Mouse (Mus musculus) midbrain, embryonic 15.5 days (tissue): Measurements from ENCODE around the gene Gm20696. TPM values are rescaled to one million over a fixed set of nuclear protein-coding genes. Genes with fewer than 3 reads are reported as not detected.

Source experiments
- ATAC-seq: fragments of 200-750 bp; cut with Nextera tagmentation; replicated peaks from 2 replicates; pipeline ENCODE4 v1.8.0; 2017; ENCODE audit warnings: moderate TSS enrichment
- H3K27ac ChIP-seq: fragments of 300-500 bp; sonication (generic); 2 replicates; pipeline ENCODE4 v1.5.1; 2015; ENCODE audit warnings: mild to moderate bottlenecking, inconsistent platforms
- H3K27me3 ChIP-seq: fragments of 300-500 bp; sonication (generic); replicated peaks from 2 replicates; pipeline ENCODE4 v1.6.1; 2015; ENCODE audit warnings: inconsistent platforms
- H3K36me3 ChIP-seq: fragments of 300-500 bp; sonication (generic); replicated peaks from 2 replicates; pipeline ENCODE4 v1.6.1; 2015; ENCODE audit warnings: inconsistent platforms
- H3K4me1 ChIP-seq: fragments of 300-500 bp; sonication (generic); 2 replicates; pipeline ENCODE4 v1.6.1; 2015; ENCODE audit warnings: inconsistent platforms
- H3K4me2 ChIP-seq: fragments of 300-500 bp; sonication (generic); 2 replicates; pipeline ENCODE4 v1.6.1; 2015; ENCODE audit warnings: inconsistent platforms, mild to moderate bottlenecking, moderate library complexity
- H3K4me3 ChIP-seq: fragments of 300-500 bp; sonication (generic); 2 replicates; pipeline ENCODE4 v1.5.1; 2015; ENCODE audit warnings: mild to moderate bottlenecking, inconsistent platforms
- H3K9ac ChIP-seq: fragments of 300-500 bp; sonication (generic); 2 replicates; pipeline ENCODE4 v1.6.1; 2015; ENCODE audit warnings: mild to moderate bottlenecking, inconsistent platforms
- H3K9me3 ChIP-seq: fragments of 300-500 bp; sonication (generic); 2 replicates; pipeline ENCODE4 v1.6.1; 2016; ENCODE audit warnings: inconsistent platforms
- WGBS: fragments of 180-500 bp; shearing (Covaris S2); methylation state at CpG from one replicate; pipeline ENCODE4 v1.1.7; 2015; ENCODE audit warnings: mixed read lengths; 5-methylcytosine and 5-hydroxymethylcytosine counted together
- polyA plus RNA-seq: library from polyadenylated mRNA; unstranded; fragments of >200 nt; fragmentation: Nextera tagmentation; extraction: Ambion mirVana; gene quantifications from 2 replicates; pipeline ENCODE4 v1.2.1, GENCODE M21; 2015

Gene Gm20696
- polyA plus RNA-seq, 1 experiment from 2014 or later: 2.9 TPM

DNA sequence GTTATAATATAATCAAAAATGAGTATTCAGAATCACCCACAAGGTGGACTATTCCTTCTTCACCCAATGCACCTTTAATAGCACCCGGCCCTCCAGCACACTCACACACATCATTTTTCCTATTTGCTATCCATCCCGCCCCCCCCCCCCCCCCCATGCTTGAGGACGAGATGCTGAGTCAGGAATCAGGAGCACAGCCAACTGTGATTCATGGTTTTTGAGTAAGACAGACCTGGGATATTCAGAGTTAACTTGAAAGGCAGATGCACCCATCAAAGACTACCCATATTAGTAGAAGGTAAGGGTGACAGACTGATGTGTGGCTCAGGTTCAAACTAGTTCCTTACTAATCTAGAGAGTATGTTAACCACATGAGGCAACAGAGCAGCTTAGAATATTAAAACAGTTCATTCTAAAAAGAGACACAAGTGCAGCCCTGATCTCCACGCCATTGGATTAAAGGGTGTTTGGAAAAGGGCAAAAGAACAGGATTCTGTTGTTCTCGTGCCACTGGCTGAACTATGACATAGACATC lies 417.0 kb downstream of the Gm20696 start:
- no peak overlapping the region for H3K9ac ChIP-seq
- no peaks in the 10 kb centered on the region for H3K9me3 ChIP-seq

DNA sequence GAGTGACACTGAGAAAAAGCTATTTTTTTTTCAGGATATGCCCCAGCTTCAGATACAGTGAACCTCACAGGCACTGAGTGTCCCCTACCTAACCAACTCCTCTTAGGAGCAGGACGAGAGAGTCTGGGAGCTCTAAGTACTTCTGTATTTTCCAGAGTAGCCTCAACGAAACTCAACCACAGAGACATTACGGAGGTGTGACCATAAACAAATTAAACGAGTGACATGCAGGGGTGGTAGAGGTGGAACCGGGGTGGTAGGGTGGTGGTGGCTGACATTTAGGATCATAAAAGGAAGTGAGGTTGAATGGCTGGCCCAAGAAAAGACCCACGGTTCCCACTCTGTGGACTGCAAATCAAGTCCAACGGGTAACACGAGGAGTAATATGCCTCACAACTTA lies 418.2 kb downstream of the Gm20696 start:
- no peak overlapping the region for H3K9ac ChIP-seq
- no peak overlapping the region for H3K4me3 ChIP-seq
- no peaks in the 10 kb centered on the region for H3K36me3 ChIP-seq
- no peak overlapping the region for H3K4me2 ChIP-seq
- ATAC-seq: no peak
- H3K27ac ChIP-seq: no peak overlapping the region
- no peaks in the 10 kb centered on the region for H3K9me3 ChIP-seq
- no peaks in the 10 kb centered on the region for H3K4me1 ChIP-seq
- H3K27me3 ChIP-seq: no peaks in the 10 kb centered on the region
- WGBS: 95% methylated on average over 8 of the region's 8 CpGs

More for the DNA sequence above, 417.0 kb downstream of the Gm20696 start:
- no peak overlapping the region for H3K27ac ChIP-seq
- WGBS: 63% methylated on average over 5 of the region's 5 CpGs
- no peak overlapping the region for H3K4me3 ChIP-seq
- H3K36me3 ChIP-seq: no peaks in the 10 kb centered on the region
- H3K27me3 ChIP-seq: no peaks in the 10 kb centered on the region
- ATAC-seq: no peak
- no peaks in the 10 kb centered on the region for H3K4me1 ChIP-seq
- H3K4me2 ChIP-seq: no peak overlapping the region

DNA sequence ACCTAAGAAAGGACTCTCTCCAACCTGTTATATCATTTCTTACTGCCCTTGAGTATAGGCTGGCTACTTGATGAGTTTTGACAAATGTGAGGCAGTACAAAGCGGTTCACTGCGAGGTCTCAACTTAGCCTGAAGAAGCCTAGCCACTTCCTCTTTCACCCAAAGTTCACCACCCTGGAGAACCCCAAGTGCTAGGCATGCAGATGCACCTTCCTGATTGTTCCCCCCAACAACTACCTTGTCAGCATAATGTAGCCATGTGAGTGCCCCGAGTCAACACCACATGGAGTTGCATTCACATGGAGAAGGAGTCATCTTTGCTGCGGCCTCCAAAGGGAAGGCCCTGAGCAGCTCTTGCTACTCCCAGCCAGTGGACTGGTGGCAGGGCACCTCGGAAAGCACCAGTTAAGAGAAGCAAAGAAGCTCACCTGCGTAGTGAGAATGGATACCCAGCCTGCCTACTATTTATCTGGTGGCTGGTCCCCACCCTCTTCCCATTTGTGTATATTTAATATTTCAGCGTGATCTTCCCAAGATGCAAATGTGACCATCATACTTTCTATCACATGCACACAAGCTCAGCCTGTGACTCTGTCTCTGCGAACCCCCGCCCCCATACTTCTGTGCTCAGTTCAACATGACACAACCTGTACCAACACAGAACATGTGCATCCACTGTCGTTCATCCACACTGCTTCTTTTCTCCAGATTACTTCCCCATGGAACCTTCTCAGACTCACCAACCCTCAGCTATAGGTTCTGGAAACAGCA lies 424.8 kb downstream of the Gm20696 start:
- Histone ChIP-seq H3K4me1 (no peaks in the 10 kb centered on the region), H3K9ac (no peak overlapping the region), H3K36me3 (no peaks in the 10 kb centered on the region), H3K4me2 (no peak overlapping the region), H3K9me3 (no peaks in the 10 kb centered on the region), H3K27me3 (no peaks in the 10 kb centered on the region), H3K4me3 (no peak overlapping the region), H3K27ac (no peak overlapping the region)
- 96% methylated on average over 10 of the region's 10 CpGs for WGBS
- no peak for ATAC-seq

GRCm38 (mm10) chr6:99240764-99241163 lies 425.8 kb downstream of the Gm20696 start:
- Histone ChIP-seq H3K4me1 (no peaks in the 10 kb centered on the region), H3K4me3 (no peak overlapping the region), H3K9me3 (no peaks in the 10 kb centered on the region), H3K27me3 (no peaks in the 10 kb centered on the region), H3K4me2 (no peak overlapping the region), H3K9ac (no peak overlapping the region), H3K27ac (no peak overlapping the region), H3K36me3 (no peaks in the 10 kb centered on the region)
- no peak for ATAC-seq

DNA sequence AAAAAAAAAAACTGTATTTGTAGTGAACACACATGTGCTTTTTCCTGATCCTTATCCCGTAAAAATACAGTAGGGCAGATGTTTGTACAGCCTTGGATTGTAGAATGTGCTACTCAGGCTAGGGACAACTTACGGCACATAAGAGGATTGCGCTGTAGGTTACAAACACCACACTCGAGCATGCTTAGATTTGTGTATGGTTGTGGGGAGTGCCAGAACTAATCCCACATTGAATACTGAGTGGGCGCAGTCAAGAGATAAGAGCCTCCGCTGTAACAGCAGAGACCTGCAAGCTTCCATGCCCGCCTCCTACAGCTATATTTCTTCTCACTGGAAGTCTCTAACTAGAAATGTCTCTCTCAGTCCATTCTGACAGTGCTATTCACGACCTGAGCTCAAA lies 431.0 kb downstream of the Gm20696 start:
- Histone ChIP-seq H3K4me2 (no peak overlapping the region), H3K9ac (no peak overlapping the region), H3K27ac (no peak overlapping the region), H3K27me3 (no peaks in the 10 kb centered on the region), H3K9me3 (no peaks in the 10 kb centered on the region), H3K36me3 (no peaks in the 10 kb centered on the region), H3K4me1 (peaks cover 9% of the 10 kb centered on the region), H3K4me3 (no peak overlapping the region)
- WGBS: 72% methylated on average over 8 of the region's 8 CpGs
- ATAC-seq: no peak

GRCm38 (mm10) chr6:99233411-99233810 lies 433.2 kb downstream of the Gm20696 start:
- Histone ChIP-seq H3K4me2 (no peak overlapping the region), H3K4me3 (no peak overlapping the region), H3K9ac (no peak overlapping the region), H3K36me3 (no peaks in the 10 kb centered on the region), H3K27me3 (no peaks in the 10 kb centered on the region), H3K4me1 (peaks cover 9% of the 10 kb centered on the region), H3K27ac (no peak overlapping the region; the same call in 1 of the 2 replicates), H3K9me3 (no peaks in the 10 kb centered on the region)
- ATAC-seq: no peak
- 49% methylated on average over 10 of the region's 10 CpGs for WGBS

DNA sequence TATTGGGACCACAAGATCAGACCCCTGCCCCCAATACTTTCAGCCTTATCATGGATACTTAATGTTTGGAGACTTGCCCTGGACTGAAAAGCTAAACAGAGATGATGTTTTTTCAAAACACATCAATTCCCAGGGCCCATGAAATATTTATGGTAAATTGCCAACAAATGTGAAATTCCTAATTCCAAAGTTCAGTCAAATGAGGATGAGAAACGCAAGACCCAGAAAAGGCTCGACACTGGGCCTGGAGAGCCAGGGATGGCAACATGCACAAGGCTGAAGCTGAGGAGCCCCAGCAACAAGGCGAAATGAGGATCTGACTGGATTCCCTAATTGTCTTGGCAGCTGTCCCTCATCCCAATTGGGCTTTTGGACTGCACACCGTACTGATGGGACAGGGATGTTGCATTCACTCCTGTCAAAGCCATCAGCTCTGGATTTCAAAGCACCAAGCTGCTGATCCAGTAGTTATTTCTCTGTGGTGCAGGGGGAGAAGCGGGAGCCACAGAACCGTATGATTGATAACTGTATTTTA lies 438.2 kb downstream of the Gm20696 start:
- Histone ChIP-seq H3K9ac (no peak overlapping the region), H3K4me3 (no peak overlapping the region), H3K27ac (no peak overlapping the region), H3K4me1 (peaks cover 6% of the 10 kb centered on the region), H3K9me3 (no peaks in the 10 kb centered on the region), H3K27me3 (no peaks in the 10 kb centered on the region), H3K36me3 (no peaks in the 10 kb centered on the region), H3K4me2 (no peak overlapping the region)
- 76% methylated on average over 6 of the region's 6 CpGs for WGBS
- ATAC-seq: no peak

DNA sequence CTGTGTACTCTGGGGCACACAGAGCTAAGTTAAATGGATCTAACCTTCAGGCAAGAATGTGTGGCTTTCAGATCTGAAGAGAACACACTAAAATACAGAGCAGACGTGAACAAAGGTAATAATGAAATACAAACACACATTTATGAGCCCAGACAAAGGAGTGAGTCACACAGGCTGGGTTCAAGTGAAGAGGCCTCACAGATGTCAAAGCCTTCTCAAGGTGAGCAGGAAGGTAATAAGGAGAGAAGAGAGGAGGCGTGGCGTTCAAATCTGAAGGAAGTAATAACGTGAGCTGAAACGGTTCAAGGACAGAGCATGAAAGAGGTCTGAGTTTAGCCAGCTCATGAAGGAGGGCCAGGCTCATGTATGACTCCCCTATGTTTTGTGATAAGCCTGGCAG lies 445.4 kb downstream of the Gm20696 start:
- H3K27ac ChIP-seq: no peak overlapping the region
- no peaks in the 10 kb centered on the region for H3K4me1 ChIP-seq
- WGBS: 89% methylated on average over 5 of the region's 5 CpGs
- no peaks in the 10 kb centered on the region for H3K36me3 ChIP-seq
- H3K4me2 ChIP-seq: no peak overlapping the region
- H3K9ac ChIP-seq: no peak overlapping the region
- no peak overlapping the region for H3K4me3 ChIP-seq
- no peaks in the 10 kb centered on the region for H3K9me3 ChIP-seq
- H3K27me3 ChIP-seq: no peaks in the 10 kb centered on the region
- ATAC-seq: no peak

DNA sequence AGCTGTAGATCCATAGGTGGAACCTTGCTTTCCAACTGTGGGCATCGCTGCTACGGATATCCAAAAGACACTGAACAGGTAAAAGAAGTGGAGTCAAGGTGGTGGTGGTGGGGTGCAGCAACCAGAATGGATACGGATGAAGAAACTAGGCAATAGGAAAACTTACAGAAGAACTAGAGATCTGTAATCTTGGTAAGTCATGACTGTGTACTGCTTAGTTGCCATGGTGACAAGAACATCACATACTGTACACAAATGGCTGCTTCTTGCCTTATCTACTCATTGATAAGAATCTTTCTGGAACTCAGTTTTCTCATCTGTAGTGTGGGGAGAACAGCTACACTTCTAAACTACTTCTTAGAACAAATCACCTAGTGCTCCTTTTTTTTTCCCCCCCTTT lies 446.1 kb downstream of the Gm20696 start:
- ATAC-seq: no peak
- Histone ChIP-seq H3K36me3 (no peaks in the 10 kb centered on the region), H3K4me1 (no peaks in the 10 kb centered on the region), H3K9me3 (no peaks in the 10 kb centered on the region), H3K27ac (no peak overlapping the region), H3K27me3 (no peaks in the 10 kb centered on the region), H3K9ac (no peak overlapping the region), H3K4me2 (no peak overlapping the region), H3K4me3 (no peak overlapping the region)
- 98% methylated on average over 3 of the region's 3 CpGs for WGBS

- H3K4me2 ChIP-seq: no peak overlapping the region
- no peak overlapping the region for H3K4me3 ChIP-seq
- no peaks in the 10 kb centered on the region for H3K4me1 ChIP-seq
- 69% methylated on average over 2 of the region's 2 CpGs for WGBS
- H3K36me3 ChIP-seq: no peaks in the 10 kb centered on the region
- no peaks in the 10 kb centered on the region for H3K27me3 ChIP-seq
- no peak for ATAC-seq
- H3K9me3 ChIP-seq: no peaks in the 10 kb centered on the region
- H3K9ac ChIP-seq: no peak overlapping the region
- no peak overlapping the region for H3K27ac ChIP-seq
Observed at GRCm38 (mm10) chr6:99217846-99218245, 448.8 kb downstream of the Gm20696 start.

DNA sequence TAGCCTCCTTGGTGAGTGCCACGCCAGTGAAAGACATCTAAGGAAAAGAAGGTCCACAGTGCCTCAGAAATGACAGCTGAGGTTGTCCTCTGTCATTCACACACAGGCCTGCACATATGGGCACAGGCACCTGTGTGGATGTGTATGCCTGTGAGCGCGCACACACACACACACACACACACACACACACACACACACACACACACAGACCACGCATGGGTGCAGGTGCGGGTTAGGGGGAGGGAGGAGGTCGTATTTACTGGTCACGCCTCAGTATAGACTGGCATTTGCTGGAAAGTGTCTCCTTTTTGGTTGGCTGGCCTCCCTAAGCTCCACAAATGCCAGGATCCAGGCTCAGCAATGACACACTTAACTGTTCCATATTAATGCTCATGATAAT lies 449.4 kb downstream of the Gm20696 start:
- WGBS: 76% methylated on average over 7 of the region's 7 CpGs
- no peak overlapping the region for H3K4me3 ChIP-seq
- no peaks in the 10 kb centered on the region for H3K4me1 ChIP-seq
- H3K4me2 ChIP-seq: no peak overlapping the region
- no peaks in the 10 kb centered on the region for H3K27me3 ChIP-seq
- H3K36me3 ChIP-seq: no peaks in the 10 kb centered on the region
- no peak overlapping the region for H3K9ac ChIP-seq
- H3K27ac ChIP-seq: no peak overlapping the region
- H3K9me3 ChIP-seq: no peaks in the 10 kb centered on the region
- ATAC-seq: no peak

- no peak overlapping the region for H3K4me3 ChIP-seq
- H3K27me3 ChIP-seq: no peaks in the 10 kb centered on the region
- whole genome bisulfite sequencing: 78% methylated on average over 4 of the region's 4 CpGs
- no peak for ATAC-seq
- H3K4me2 ChIP-seq: no peak overlapping the region
- no peaks in the 10 kb centered on the region for H3K9me3 ChIP-seq
- H3K27ac ChIP-seq: no peak overlapping the region
- H3K9ac ChIP-seq: no peak overlapping the region
- H3K36me3 ChIP-seq: no peaks in the 10 kb centered on the region
- peaks cover 2% of the 10 kb centered on the region for H3K4me1 ChIP-seq
Observed at GRCm38 (mm10) chr6:99212461-99212860, 454.1 kb downstream of the Gm20696 start.
